Mouse (Mus musculus) liver, embryonic 16.5 days (tissue): ENCODE results near the gene Bmpr1a. TPM values are rescaled to one million over a fixed set of nuclear protein-coding genes. Genes with fewer than 3 reads are reported as not detected.

Source experiments
- ATAC-seq: fragments of 200-750 bp; cut with Nextera tagmentation; 2 replicates; pipeline ENCODE4 v1.8.0; 2017; ENCODE audit warnings: low read depth, mild to moderate bottlenecking, moderate number of reproducible peaks, moderate library complexity
- H3K27ac ChIP-seq: fragments of 300-500 bp; sonication (generic); 2 replicates; pipeline ENCODE4 v1.5.1; 2014; ENCODE audit warnings: mild to moderate bottlenecking, low read length
- H3K27me3 ChIP-seq: fragments of 300-500 bp; sonication (generic); 2 replicates; pipeline ENCODE4 v1.6.1; 2014; ENCODE audit warnings: low read depth, low read length, mixed read lengths; ENCODE audit not compliant: control insufficient read depth, insufficient read depth
- H3K36me3 ChIP-seq: fragments of 300-500 bp; sonication (generic); 2 replicates; pipeline ENCODE4 v1.6.1; 2014; ENCODE audit warnings: mild to moderate bottlenecking; ENCODE audit not compliant: control insufficient read depth, insufficient read depth
- H3K4me1 ChIP-seq: fragments of 300-500 bp; sonication (generic); 2 replicates; pipeline ENCODE4 v1.6.1; 2014; ENCODE audit warnings: low read depth, low read length, mixed read lengths; ENCODE audit not compliant: control insufficient read depth
- H3K4me2 ChIP-seq: fragments of 300-500 bp; sonication (generic); 2 replicates; pipeline ENCODE4 v1.6.1; 2014; ENCODE audit warnings: low read depth, low read length, mixed read lengths
- H3K4me3 ChIP-seq: fragments of 300-500 bp; sonication (generic); 2 replicates; pipeline ENCODE4 v1.5.1; 2014; ENCODE audit warnings: low read depth, mild to moderate bottlenecking, low read length
- H3K9ac ChIP-seq: fragments of 300-500 bp; sonication (generic); 2 replicates; pipeline ENCODE4 v1.6.1; 2014; ENCODE audit warnings: low read depth, low read length
- H3K9me3 ChIP-seq: fragments of 300-500 bp; sonication (generic); replicated peaks from 2 replicates; pipeline ENCODE4 v1.6.1; 2016; ENCODE audit warnings: low read length; ENCODE audit not compliant: control insufficient read depth
- WGBS: fragments of 180-500 bp; shearing (Covaris S2); extraction: QIAGEN DNeasy Blood & Tissue Kit; methylation state at CpG from one replicate; pipeline ENCODE4 v1.1.7; 2014; ENCODE audit not compliant: insufficient replicate concordance; 5-methylcytosine and 5-hydroxymethylcytosine counted together
- polyA plus RNA-seq: library from polyadenylated mRNA; unstranded; fragments of >200 nt; fragmentation: Nextera tagmentation; extraction: Ambion mirVana; gene quantifications from 2 replicates; pipeline ENCODE4 v1.2.1, GENCODE M21; 2015

Gene Bmpr1a
- polyA plus RNA-seq, 1 experiment from 2014 or later = 3.0 TPM

- WGBS = 37% methylated on average over 4 of the region's 4 CpGs
These were observed 32.7 kb upstream of the Bmpr1a start for GRCm38 (mm10) chr14:34535883-34536282.

DNA sequence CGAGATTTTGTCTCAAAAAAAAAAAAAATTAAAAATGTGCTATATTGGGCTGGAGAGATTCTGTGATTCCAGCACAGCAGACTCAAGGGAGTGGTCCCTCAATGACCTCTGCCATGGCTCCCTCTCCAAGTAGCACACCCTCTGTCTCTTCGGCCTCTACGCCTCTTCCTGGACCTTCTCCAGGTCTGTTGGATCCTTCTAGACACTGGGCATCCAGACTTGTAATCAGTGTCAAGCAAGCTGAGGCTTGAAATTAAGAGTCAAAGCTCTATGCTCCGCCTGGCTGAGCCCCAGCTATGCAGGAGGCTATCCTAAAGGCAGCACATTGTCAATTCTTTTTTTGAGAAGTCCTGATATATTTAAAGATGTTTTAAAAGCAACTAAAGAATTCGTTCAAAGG is 30.4 kb upstream of the Bmpr1a start:
- WGBS = 54% methylated on average over 5 of the region's 5 CpGs
- H3K4me3 ChIP-seq = no peak overlapping the region
- H3K4me1 ChIP-seq = no peaks in the 10 kb centered on the region; the same call in 1 of the 2 replicates
- no peaks in the 10 kb centered on the region for H3K27me3 ChIP-seq
- H3K4me2 ChIP-seq = no peak overlapping the region
- no peak for ATAC-seq
- H3K36me3 ChIP-seq = no peaks in the 10 kb centered on the region
- no peak overlapping the region for H3K27ac ChIP-seq
- H3K9ac ChIP-seq = no peak overlapping the region
- no peaks in the 10 kb centered on the region for H3K9me3 ChIP-seq

More at GRCm38 (mm10) chr14:34535883-34536282, 32.7 kb upstream of the Bmpr1a start:
- ATAC-seq = no peak
- Histone ChIP-seq H3K27ac (no peak overlapping the region), H3K4me1 (no peaks in the 10 kb centered on the region; the same call in 1 of the 2 replicates), H3K4me3 (no peak overlapping the region), H3K9ac (no peak overlapping the region), H3K4me2 (peak overlapping the region; percentile 24), H3K27me3 (no peaks in the 10 kb centered on the region; the same call in 1 of the 2 replicates), H3K36me3 (no peaks in the 10 kb centered on the region), H3K9me3 (no peaks in the 10 kb centered on the region)

GRCm38 (mm10) chr14:34532536-34532935 is 29.4 kb upstream of the Bmpr1a start:
- no peaks in the 10 kb centered on the region for H3K36me3 ChIP-seq
- H3K4me2 ChIP-seq = no peak overlapping the region
- no peak for ATAC-seq
- WGBS = 56% methylated on average over 6 of the region's 6 CpGs
- H3K27me3 ChIP-seq = no peaks in the 10 kb centered on the region
- no peaks in the 10 kb centered on the region; the same call in 1 of the 2 replicates for H3K4me1 ChIP-seq
- no peak overlapping the region for H3K9ac ChIP-seq
- no peak overlapping the region for H3K27ac ChIP-seq
- H3K9me3 ChIP-seq = no peaks in the 10 kb centered on the region
- no peak overlapping the region for H3K4me3 ChIP-seq

DNA sequence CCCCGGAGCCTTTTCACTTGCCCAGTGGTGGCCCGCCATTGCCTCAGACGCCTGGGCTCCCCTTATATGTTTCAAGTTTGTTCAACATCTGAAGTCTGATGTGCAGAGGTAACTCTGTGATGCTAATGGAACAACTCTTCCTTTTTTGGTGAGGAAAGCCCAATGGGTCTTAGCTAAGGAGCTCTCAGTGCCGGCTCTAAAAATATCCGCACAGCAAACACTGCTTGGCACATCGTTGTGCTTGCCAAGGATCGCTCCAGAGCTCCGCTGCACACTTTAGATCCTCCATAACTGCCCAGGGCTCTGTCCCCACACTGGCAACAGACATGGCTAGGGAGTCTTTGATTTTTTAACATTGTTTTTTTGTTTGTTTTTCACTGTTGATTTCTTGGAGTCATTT is 25.7 kb upstream of the Bmpr1a start:
- no peaks in the 10 kb centered on the region for H3K27me3 ChIP-seq
- H3K9me3 ChIP-seq = no peaks in the 10 kb centered on the region
- no peak for ATAC-seq
- no peaks in the 10 kb centered on the region for H3K36me3 ChIP-seq
- H3K4me3 ChIP-seq = no peak overlapping the region
- 65% methylated on average over 8 of the region's 8 CpGs for WGBS
- H3K4me1 ChIP-seq = no peaks in the 10 kb centered on the region
- H3K27ac ChIP-seq = no peak overlapping the region
- H3K4me2 ChIP-seq = no peak overlapping the region
- H3K9ac ChIP-seq = no peak overlapping the region

GRCm38 (mm10) chr14:34522701-34523100 is 19.6 kb upstream of the Bmpr1a start, which contains the start of gene 9230112D13Rik:
Gene 9230112D13Rik, minus strand, starts transcription at chr14:34522801.
- 65% methylated on average over 8 of the region's 8 CpGs for WGBS
- no peaks in the 10 kb centered on the region for H3K27me3 ChIP-seq
- no peak within 1 kb of the TSS for H3K27ac ChIP-seq
- no peaks in the 10 kb centered on the region for H3K4me1 ChIP-seq
- no peak for ATAC-seq
- no peak within 1 kb of the TSS for H3K4me3 ChIP-seq
- H3K36me3 ChIP-seq = no peaks in the 10 kb centered on the region
- no peak within 1 kb of the TSS for H3K4me2 ChIP-seq
- no peaks in the 10 kb centered on the region for H3K9me3 ChIP-seq
- no peak within 1 kb of the TSS for H3K9ac ChIP-seq

DNA sequence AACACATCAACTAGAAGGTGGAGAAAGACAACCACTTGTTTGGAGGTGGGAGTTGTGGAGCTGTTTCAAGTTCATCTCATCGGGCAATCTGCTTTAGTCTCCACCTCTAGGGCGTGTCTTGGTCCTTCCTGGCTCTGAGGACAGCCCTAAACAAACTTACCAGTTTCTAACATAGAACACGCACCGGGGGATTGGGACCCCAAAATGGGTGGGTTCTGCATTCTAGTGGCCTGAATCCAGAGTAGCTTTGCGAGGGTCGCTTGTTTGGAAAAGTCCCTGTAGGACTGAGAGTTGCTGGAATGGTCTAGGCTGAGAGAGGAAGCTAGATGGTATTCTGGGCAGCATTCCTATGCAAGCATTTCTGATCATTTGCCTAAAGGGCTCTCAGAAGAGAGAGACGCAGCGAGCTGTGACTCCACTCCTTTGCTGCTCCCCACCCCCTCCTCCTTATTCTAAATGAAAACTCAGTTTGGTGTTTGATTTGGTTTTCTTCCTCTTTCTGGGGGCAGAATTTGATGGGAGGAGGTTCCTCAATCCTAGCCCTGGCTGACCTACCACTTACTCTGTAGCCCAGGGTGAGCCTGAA is 14.9 kb upstream of the Bmpr1a start:
- H3K4me2 ChIP-seq = no peak overlapping the region
- no peak overlapping the region for H3K9ac ChIP-seq
- H3K27ac ChIP-seq = no peak overlapping the region
- H3K4me1 ChIP-seq = no peaks in the 10 kb centered on the region
- no peaks in the 10 kb centered on the region for H3K27me3 ChIP-seq
- H3K9me3 ChIP-seq = no peaks in the 10 kb centered on the region
- H3K4me3 ChIP-seq = no peak overlapping the region
- no peaks in the 10 kb centered on the region for H3K36me3 ChIP-seq
- no peak for ATAC-seq
- 49% methylated on average over 8 of the region's 8 CpGs for WGBS

GRCm38 (mm10) chr14:34516960-34517577 is 13.9 kb upstream of the Bmpr1a start:
- Histone ChIP-seq H3K4me1 (no peaks in the 10 kb centered on the region), H3K4me3 (no peak overlapping the region), H3K27ac (no peak overlapping the region), H3K36me3 (no peaks in the 10 kb centered on the region), H3K9me3 (no peaks in the 10 kb centered on the region), H3K4me2 (no peak overlapping the region), H3K27me3 (no peaks in the 10 kb centered on the region), H3K9ac (no peak overlapping the region)
- 70% methylated on average over 10 of the region's 10 CpGs for WGBS
- ATAC-seq = no peak

GRCm38 (mm10) chr14:34515860-34516259 is 12.7 kb upstream of the Bmpr1a start:
- Histone ChIP-seq H3K27me3 (no peaks in the 10 kb centered on the region), H3K27ac (no peak overlapping the region), H3K9me3 (no peaks in the 10 kb centered on the region), H3K36me3 (no peaks in the 10 kb centered on the region), H3K9ac (no peak overlapping the region), H3K4me1 (no peaks in the 10 kb centered on the region), H3K4me2 (no peak overlapping the region), H3K4me3 (no peak overlapping the region)
- ATAC-seq = no peak
- 39% methylated on average over 5 of the region's 5 CpGs for WGBS

DNA sequence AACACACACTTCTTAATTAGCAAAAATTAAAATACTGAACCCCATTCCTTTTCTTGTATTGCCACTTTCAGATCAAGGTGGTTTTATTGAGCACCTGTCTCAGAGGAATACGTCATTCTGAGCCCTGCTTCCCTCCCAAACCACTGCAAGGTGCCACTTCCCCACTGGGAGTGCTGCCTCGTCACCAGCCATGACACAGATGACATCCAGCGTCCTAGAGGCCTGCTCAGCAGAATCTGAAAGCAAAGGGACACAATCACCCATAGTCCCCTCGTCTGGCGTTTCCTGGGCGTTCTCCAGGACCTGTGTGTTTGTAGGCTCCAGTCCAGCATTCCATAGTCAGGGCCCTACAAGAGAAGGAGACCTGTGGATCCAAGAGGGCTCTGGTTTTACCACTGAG is 11.0 kb upstream of the Bmpr1a start:
- no peaks in the 10 kb centered on the region for H3K4me1 ChIP-seq
- no peak overlapping the region for H3K27ac ChIP-seq
- no peak for ATAC-seq
- H3K27me3 ChIP-seq = no peaks in the 10 kb centered on the region
- H3K9ac ChIP-seq = no peak overlapping the region
- H3K36me3 ChIP-seq = no peaks in the 10 kb centered on the region
- no peaks in the 10 kb centered on the region for H3K9me3 ChIP-seq
- no peak overlapping the region for H3K4me3 ChIP-seq
- no peak overlapping the region for H3K4me2 ChIP-seq
- 19% methylated on average over 6 of the region's 6 CpGs for WGBS
